Mouse (Mus musculus) embryo, embryonic 11 days (tissue): ENCODE measurements at regions not wholly inside any gene's neighbourhood (a gene's known extent, or its start where the extent isn't known, plus 50 kb on each side); places are given as distances from the start of the nearest gene placed in this dataset.
"Not testable (repeated sequence)": the region's sequence is repeated elsewhere in the genome, so short reads cannot be mapped to it uniquely, and the experiment has no call there.

Experiments used
- DNase-seq: peaks from one replicate; pipeline ENCODE4 v3.0.0-alpha.2; 2015

DNA sequence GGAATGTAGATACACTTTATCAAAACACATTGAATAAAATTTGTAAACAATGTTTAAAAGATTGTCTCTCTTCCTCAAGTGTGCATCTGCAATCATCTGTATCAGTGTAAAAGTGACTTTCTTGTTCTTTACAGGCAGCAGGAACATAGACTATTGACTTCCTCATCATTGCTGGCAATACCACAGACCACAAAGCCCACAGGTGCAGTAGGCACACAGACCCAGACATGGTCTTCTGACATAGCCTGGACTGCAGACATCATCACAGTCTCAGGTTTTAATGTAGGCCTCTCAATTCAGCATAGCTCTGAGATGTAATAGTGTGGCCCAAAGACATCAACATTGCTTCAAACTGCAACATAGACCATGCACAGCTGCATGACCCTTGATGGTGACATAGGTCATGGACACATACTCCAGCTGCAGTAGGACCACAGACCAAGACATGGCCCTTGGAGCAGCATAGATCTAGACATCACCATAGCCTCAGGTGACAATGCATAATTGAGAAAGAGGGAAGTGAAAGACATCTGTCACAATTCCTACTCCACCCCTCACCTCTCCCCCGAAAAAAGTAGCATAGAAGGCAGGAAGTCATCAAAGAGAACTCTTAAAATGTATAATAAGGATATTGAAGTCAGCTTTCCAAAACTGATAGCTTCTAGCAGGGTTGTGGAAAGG is 74.1 kb upstream of the Speer2 start:
- DNase-seq = no peak

DNA sequence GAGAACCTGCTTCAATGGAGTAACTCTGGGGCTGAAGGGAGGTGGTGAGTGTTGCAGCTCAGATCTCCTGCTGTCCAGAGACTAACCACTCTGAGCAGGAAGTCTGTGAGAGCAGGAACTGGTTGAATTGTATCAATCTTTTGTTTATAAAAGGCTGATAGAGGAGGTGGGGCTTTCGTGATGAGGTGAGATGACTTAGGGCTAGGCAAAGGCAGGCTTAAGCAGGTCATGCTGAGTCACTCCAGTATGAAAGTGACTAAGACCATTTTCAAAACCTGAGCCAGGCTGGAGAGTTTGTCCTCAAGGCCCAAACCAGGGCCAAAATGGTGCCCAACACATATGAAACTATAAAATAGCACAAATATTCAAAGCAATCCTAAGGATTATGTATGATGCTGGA is 80.1 kb upstream of the Speer2 start:
- no peak for DNase-seq

DNA sequence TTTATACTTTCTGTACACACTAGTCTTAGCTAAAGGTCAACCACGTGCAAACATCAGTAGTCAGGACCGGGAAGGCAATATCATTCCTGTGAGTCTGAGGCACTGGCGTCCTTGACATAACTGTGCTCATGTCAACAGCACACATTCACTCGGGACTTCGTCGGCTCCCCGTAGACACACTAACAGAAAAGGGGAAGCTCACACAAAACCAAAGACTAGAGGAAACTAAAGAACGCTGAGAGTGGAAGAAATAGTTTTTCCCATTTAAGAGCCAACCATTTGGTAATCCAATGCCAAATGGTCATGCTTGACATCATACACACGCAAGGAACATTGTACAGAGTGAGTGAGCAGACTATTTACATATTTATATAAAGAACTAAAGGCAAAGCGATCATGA is 85.2 kb upstream of the Speer2 start:
- DNase-seq = no peak

DNA sequence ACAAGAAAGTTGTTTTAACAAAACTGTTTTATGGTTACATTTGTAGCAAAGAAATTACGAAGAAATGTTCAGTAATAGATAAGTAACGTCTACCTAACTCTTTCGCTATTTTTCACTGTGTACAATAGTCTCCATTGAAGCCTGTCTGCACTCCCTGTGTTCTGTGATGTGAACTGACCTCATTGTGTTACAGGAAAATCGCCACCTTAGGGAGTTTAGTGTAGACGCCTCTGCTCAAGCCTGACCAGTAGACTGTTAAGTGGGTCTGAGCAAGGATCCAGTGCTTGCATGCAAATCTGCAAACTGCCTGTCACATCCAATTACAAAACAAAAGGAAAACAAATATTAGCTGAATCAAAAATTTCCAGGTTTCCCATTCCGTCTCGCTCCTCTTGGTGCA is 85.8 kb upstream of the Speer2 start:
- no peak for DNase-seq

DNA sequence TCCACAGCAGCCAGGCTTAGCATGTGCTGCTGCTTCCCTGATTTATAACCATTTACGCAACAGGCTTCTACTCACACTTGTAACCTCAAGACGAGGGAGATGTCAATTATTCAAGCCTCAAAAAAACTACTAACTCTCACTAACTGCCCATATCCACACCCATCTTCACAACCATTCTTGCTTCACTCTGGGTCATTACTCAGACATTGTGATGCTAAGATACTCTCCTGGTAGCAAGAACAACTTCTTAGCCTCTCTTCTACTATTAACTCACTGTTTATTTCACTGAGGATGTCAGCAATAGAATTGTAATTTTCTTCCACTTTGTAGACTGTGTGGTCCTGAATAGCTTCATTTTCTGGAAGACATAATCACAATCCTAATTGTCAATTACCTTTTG is 88.0 kb upstream of the Speer2 start:
- no peak for DNase-seq

DNA sequence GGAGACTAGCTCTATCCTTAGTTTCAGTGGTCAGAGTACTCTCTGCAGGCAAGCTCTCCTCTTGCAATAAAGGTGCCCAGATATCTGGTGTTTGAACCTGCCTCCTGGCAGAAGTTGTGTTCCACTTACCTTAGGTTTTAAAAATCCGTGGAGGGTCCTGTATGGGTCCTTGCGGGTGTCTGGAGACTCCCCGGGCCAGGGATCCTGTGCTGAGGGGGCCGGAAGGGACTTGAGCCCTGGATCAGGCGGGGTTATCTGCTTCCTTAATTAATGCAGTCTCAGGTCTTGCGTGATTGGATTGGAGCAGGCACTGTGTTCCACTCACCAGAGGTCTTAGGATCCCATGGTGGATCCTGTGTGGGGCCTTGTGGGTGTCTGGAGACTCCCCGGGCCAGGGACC is 103.0 kb upstream of the Speer2 start:
- not testable (repeated sequence) for DNase-seq

DNA sequence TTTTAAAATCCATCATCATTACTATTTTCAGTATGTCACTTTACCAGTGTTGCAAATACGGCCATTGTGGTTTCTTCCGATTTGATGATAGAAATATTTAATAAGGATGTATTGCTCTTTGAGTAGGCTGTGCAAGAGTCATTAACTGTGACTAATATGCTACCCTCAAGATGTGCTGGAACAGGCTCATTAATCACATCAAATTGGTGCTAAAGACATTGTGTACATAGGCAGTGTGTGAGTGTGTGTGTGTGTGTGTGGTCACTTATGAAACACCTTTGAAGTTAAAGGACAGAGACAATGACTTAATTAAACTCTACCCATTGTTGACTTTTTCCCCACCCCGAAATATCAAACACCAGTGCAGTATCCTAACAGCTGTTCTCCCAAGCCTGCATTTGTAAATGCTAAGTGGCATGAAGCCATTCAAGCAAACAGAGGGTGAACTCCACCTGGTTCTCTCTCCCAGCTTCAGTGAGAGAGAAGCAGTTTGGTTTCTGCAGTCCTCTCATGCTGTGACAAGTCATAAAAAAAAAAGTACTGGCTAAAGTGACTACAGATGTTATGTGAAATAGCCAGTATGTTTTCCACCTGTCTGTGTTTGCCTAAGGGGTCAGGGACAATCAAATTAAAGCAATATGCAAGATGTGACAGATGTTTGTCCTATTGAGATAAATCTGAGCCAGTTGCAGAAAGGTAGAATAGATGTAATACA is 116.4 kb upstream of the Speer2 start:
- DNase-seq = peak; percentile 41

DNA sequence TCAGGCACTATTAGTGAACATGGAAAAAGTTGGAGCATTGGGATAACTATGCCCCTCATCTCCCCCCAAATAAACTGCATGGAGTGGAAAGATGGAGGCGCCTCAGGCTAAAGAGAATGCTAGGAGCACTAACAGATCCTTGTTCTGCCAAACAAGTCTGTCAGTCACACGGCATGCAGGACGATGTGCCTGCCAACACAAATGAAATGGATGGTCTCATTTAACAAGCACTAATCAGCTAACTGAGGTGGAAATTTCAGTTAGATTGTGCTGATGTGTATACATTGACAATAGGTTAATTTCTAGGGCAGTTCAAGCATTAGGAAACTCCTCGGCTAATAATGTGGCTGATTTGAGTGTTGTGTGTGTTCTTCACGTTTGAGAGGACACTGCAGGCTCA is 120.8 kb upstream of the Speer2 start:
- DNase-seq = no peak

DNA sequence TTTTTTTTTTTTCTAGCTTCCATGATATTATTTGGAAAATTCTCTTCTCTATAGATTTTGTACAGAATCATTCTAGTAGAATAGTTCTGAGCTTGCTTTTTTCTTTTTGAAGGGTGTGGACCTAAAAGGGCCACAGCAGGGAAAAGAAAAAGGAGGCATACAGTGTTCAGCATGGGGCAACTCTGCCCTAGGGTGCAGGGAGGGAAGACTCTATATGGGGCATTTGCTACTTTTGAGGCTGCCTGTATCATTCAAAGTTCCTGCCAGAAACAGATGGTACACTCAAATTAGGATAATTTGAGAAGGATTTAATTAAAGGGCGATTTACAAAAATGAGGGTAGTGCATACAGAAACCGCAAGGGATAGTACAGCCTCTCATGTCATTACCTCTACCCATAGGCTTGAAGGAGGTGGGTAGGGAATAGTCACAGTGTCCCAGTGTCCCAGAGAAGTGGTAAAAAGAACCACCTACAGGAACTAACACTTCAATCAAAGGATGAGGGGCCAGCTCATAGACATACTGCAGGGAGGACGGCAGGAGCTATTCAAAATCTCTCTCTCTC is 128.4 kb upstream of the Speer2 start:
- no peak for DNase-seq

DNA sequence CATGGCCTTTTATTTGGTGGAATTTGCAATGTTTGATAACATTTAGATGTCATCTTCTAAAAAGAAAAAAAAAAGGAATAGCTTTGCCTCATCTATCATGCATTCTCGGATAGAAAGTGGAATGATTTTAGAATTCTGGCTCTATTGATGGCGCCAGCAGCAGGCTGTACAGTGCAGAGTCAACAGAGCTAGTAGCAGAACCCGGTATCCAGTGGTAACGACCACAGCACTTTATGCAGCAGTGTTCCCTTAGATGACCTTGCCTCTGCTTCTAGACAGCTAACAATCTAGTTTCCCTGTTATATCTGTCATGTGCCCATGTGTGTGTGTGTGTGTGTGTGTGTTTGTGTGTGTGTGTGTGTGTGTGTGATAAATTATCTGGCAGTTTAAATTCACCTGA is 129.2 kb upstream of the Speer2 start:
- DNase-seq = no peak

DNA sequence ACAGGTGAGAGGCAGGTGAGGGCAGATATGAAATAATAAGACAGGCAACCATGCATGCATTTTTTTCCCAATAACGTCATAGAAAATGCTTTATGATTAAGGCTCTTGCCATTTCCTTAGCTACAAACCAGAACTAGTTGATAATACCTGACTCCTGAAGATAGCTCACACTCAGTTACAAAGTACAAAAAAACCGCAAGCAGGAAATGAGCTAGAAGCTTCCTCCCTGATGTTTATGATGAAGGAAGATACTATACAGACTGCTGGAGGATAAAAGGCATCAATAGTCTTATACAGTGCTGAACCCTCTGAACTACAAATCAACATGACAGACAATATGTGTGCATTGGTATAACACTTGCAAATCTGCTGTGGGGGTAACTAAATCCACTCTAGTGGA is 143.3 kb upstream of the Speer2 start:
- DNase-seq = no peak

DNA sequence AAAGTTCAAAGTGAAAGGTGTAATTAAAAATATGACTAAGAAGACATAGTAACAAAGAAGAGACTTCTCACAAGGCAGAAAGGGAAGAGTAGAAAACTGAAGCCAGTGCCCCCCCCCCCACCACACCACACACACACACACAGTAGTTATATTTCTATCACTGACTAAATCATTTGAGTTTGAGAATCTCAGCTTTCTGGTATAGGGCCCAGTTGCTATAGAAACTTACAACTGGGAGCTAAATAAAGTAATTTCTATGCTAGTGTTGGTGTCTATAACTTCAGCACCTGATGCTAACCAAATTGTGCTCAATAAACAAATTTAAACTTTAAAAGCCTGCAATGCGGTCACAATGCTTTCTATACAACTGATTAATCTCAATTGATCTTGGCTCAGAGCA is 153.4 kb upstream of the Speer2 start:
- no peak for DNase-seq

DNA sequence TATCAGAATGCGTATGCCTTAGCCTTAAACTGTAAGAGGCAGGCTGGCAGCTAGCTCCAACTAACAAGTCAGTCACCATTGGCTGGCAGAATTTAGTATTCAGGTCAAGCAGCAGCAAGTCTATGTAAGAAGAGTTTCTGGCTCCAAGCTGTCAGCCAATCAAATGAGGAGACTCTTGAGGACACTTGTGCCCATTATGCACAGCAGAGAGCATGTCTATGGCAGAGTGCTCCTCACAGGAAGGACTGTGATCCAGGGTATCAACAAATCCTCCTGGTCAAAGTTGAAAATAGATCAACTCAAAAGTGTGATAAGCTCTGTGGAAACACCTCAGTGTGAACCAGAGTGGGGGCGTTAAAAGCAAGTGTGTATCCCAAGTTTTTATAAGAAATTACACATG is 156.0 kb upstream of the Speer2 start:
- DNase-seq = no peak

DNA sequence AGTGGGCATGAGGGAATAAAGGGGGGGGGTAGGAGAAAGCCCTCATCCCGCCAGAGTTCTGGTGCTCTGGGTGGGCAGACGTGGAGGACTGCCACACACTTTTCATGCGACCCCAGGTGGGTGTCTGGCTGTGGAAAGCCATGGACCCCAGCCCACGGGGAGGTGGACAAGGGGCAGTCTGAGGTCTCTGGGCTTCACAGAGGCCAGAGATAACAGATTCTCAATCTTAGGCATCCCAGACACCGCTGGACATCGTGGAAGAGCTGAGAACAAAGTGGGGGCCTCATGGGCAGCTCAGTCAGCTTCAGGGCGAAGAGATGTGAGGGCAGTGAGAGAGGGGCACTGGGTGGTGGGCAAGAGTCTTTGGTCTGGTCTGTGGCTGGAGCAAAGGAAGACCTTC is 157.9 kb upstream of the Speer2 start:
- DNase-seq = no peak

DNA sequence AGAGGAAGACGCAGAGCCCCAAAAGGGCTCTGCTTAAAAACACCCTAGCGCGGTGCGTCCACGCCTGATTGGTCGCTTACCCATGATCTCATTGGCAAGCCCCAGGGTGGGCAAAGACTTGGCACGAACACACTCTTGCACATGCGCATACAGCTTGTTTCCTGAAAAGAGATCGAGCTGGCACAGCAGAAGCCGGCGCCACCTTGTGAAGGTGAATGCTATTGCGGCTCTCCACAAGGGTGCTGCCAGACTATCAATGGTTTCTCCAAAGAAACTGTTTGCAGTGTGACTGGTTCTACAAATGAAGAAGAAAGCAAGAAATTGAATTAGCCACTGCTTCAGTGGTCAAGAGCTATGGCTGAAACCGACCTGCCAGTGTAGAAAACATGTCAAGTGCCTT is 165.1 kb upstream of the Speer2 start:
- peak; percentile 19 for DNase-seq

DNA sequence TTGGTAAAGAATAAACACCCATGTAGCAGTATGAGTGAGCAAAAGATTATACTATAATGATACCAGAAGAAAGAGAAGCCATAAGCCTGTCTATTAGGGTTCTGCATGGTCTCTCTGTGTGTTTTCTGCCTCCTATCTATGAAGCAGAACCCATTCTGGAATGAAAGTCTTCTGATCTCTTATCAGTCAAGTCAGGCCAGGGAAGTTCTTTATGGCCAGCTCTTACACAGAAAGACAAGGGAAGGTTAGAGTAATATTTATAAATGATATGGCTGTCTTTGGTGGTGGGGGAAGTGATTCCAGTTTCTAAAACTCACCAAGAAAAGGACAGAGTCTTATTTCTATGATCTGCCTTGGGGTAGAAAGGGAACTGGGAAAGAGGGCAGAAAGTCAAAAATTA is 182.0 kb upstream of the Speer2 start:
- DNase-seq = no peak

DNA sequence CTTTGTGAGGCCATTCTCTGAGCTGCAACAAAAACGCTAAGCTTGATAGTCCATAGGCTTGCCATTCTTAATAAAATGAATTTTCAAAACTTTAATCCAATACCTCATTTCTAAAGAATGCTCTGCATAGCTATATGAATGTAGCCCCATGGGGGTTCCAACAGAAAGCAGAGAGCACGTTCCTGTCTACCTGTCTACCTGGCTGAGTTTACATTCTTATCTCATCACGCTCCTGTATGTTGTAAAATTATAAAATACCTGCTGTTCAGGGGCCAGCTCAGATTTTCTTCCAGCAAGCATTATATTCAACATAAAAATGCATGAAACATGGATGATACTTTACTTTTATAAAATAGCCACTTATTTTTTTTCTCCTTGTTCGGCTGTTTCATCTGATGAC is 182.5 kb upstream of the Speer2 start:
- DNase-seq = no peak

DNA sequence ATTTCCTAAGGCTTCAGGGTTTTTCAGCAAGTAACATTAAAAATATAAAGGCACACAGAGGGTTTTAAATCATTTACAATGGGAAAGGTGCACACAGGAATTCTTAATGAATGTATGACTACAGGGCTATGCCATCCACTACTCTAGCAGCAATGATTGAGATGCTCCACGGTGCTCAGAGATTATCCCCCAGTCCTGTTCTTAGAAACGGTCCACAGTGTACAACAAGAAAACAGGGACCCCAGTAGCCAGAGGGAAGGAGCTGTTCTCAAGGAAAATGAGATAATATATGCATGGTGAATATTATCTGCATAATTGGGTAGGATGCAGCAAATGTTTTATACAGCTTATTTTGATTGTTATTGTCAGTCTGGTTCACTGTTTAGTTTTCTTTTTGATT is 186.3 kb upstream of the Speer2 start:
- DNase-seq = no peak

DNA sequence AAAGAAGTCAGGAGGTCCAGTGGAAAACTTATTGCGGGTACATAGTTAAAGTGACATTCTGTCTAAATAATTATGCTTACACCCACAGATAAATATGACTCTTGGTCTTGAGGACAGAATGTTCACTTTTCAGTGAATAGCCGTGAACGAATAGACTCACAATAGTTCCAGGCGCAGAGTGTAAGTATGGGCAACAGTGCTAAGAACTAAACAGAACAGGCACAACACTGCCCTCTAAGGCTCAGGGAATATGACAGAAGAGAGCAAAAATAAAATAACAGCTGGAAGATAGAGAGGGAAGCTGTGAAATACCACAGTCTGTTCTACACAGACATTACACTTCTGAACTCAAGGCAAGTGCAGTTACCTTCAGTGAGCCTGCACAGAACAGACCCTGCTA is 207.9 kb upstream of the Speer2 start:
- DNase-seq = no peak

DNA sequence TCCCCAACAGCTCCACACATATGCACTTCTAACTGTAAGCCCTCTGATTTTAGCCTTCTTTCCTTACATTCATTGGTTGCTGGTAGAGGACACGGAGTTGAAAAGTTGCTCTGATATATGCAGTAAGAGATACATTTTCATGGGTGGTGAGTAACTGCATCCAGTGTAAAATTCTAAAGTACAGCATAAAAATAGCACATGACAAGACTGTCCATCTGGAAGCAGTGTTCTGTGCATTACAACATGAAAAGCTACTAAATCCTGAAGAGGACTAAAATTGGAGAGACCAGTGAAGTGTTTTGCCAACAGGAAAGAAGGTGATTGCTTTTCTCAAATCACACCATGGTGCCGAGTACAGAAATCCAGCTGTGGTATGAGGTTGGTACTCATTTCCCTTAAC is 210.2 kb upstream of the Speer2 start:
- no peak for DNase-seq

DNA sequence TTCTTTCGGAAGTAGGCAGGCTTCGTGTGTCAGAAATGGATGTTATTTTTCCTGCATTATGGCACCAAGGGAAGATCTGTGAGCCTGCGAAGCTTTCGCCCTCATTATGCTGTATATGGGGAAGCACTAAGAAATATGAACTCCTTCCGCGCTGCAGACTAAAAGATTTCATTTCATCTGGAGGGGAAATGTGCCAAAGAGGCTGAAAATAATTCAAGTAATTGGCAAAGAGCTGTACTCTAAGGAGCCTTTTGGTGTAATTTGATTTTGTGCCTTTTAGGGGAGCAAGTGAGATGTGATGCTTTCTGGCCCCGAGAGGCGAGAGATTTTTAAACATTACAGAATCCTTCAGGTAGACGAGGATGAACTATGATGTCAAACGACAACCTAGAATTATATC is 216.0 kb upstream of the Speer2 start:
- no peak for DNase-seq

DNA sequence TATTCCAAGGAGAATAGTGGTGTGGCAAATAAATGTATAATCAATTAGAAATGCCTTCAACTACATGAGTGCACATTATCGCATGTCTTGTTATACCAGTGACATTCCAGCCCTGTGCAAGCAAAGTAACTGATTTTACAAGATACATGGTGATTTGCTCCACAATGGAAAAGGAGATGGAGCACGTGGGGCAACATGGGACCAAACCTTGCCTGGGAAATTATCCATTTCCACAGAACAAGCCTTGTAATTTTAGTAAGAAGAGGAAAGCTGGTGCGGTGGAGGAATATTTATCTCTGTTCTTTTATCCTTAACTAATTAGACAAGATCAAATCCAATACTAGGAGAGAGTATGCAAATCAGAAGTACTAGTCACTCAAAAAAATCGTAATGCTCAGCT is 222.5 kb upstream of the Gbe1 start:
- DNase-seq = no peak

DNA sequence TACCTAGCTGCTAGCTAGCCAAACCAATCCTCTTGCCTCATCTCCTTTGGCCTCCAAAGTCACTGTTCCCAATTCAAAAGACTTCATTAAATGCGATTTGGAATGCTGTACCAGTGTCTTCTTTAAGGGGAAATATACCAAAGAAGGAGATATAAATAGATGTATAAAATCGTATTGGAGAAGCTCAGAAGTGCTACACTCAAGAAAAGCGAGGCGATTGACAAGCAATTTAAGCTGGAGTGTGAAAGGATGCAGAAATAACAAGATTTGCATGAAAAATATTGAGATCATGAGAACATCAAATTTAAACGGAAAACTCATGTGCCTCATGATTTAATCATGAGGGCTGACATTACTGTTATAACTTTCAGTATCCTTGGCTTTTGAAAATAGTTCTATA is 221.8 kb upstream of the Gbe1 start:
- DNase-seq = no peak

DNA sequence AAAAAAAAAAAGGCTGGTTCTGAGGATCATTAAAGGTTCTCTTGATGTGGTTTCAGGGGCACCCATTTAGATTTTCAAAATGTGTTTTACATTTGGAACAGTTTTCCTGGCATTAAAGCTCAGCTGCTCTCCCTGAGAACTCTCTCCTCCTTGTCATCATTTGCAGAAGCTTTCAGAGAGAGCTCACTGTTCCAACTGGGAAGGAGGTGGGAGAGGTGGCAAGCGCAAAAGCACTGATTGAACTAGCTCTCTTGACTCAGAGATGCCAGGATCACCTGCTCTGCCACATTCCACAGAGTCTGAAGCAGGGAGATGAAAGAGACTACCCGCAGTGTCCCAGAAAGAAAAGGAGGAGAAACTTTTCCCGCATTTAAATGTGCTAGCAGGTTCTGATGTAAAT is 220.5 kb upstream of the Gbe1 start:
- no peak for DNase-seq

DNA sequence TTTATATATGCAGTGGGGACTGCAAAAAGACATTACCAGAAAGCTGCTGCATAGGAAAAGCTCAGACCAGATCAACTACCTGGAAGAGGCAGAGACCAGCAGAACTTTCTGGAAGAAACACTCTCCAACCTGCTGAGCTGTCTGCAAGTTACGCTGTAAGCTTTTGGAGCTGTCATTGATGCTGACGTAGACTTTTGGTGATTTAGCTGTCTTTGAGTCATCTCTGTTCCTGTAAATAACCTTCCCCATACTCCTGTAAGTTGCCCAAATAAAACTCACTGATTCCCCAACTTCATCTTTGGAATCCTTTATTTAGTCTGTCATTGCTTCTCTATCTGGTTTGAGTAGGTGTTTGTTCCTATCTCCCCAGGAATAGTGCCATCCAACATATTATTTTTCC is 218.5 kb upstream of the Gbe1 start:
- no peak for DNase-seq
